Mouse (Mus musculus) E14TG2a.4 (cell line): ENCODE data around the gene Bdp1.
A peak's percentile ranks its signal among the peaks of the same experiment; 100 is the strongest.

ENCODE experiments used
- CTCF ChIP-seq: conservative IDR thresholded peaks from 2 replicates; pipeline ENCODE4 v1.5.1; 2014; ENCODE audit warnings: low read length
- NANOG ChIP-seq: IDR thresholded peaks from 2 replicates; pipeline ENCODE4 v1.6.1; 2014; ENCODE audit warnings: borderline replicate concordance, low read length, mixed read lengths
- POU5F1 ChIP-seq: IDR thresholded peaks from 2 replicates; pipeline ENCODE4 v1.6.1; 2014; ENCODE audit warnings: low read length, borderline replicate concordance

- TF ChIP-seq CTCF (peak; percentile 91), POU5F1 (no peak), NANOG (no peak)
Measured at GRCm38 (mm10) chr13:100001790-100002196, 102.1 kb downstream of the Bdp1 start.
